In the genomic region with DNA sequence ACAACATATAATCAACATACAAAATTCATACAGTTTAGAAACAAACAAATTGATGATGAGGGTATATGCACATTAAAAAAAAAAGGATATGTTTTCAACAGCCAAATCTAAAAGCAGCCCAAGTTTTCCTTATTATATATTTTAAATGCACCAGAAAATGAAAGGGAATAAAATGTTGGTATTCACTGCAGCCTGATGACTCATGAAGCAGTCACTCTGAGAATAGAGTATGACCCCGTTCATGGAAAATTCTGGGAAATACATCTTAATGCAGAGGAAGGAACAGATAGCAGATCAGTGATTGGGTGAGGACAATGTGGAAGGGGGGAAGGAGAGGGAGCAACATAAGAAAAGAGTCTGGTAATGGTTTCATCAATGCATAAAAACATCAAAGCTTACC, we compare ENCODE assay signal across 12 mouse cellular contexts.
"Had no signal": no experiment of that assay in that cellular context is flagged by ENCODE, and none has a peak within 500 bp of the region (broad histone marks: within the 10 kb centered on the region; RNA-seq: fewer than 3 reads in every experiment).

No protein-coding gene starts in this region.

- H3K27me3 ChIP-seq: kidney, embryonic 15.5 days; liver, embryonic 13.5 days had no signal

- H3K27ac ChIP-seq: kidney, embryonic 15.5 days; liver, embryonic 13.5 days had no signal

- H3K9ac ChIP-seq: kidney, embryonic 15.5 days; liver, embryonic 13.5 days had no signal

- H3K9me3 ChIP-seq: kidney, embryonic 15.5 days; liver, embryonic 13.5 days had no signal

- H3K4me3 ChIP-seq: kidney, embryonic 15.5 days; left cerebral cortex, adult 2 months; liver, embryonic 13.5 days had no signal

- H3K4me1 ChIP-seq: liver, embryonic 13.5 days had no signal

- DNase-seq: kidney, adult 11 months; kidney, adult 8-10 months; kidney, postnatal 25 days; layer of hippocampus, postnatal 36 days; liver, embryonic 13.5 days; lung, adult 2 months; lung, postnatal 14 days; lung, postnatal 4 days; thymus, adult 18-20 months; thymus, postnatal 36 days had no signal

- H3K4me2 ChIP-seq: kidney, embryonic 15.5 days; liver, embryonic 13.5 days had no signal

- H3K36me3 ChIP-seq: kidney, embryonic 15.5 days; liver, embryonic 13.5 days had no signal
